Mouse (Mus musculus) spleen, adult 12 weeks (tissue): Measurements from ENCODE around the gene Cel.

Source experiments
- DNase-seq: peaks from one replicate; pipeline ENCODE4 v3.0.0; 2022; ENCODE audit warnings: low spot score

Gene Cel

DNA sequence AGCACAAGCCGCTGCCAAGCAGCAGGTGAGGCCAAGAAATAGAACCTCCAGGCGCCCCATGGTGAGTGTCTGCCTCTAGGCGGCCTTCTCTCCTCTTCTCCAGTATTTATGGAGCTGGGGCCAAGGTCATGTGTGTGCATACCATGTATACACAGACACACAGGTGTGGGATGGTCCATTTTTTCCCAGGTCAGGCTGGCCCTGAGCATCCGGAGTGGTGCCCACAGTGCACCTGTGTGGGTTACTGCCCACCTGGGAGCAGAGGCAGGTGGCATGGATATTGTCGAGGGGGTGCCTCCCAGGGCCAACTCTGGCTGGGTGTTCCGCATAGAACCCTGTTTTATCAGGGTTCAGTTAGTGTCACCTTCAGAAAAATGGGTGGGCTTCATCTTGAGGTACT is at the start of gene Cel:
Gene Cel (minus strand): TSS at position 101 of the 400 bp plus-strand sequence.
- DNase-seq: no peak

DNA sequence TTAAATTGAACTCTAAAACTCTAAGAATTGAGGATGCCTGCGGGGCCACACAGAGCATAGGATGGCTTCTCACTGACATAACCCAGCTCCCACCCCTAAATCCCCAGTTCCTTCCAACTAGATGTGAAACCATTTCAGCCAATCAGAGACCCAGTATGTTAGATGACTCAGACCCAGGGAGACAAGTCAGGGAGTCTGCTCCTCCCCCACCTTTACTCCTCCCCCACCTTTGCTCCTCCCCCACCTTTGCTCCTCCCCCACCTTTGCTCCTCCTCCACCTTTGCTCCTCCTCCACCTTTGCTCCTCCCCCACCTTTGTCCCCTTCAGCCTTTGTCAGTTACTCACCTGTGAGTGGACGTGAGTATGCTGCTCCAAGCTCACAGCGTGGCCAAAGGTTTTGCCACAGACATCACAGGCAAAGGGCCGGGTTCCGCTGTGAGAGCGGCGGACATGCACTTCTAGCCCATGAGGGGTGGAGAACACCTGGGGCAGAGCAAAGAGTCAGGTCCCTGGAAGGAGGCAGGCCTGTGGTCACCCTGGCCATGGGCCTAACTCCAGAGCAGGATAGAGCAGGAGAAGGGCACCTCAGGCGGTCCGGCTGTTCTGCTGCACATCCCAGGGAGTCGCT is 49.3 kb upstream of the Cel start:
- DNase-seq: no peak

DNA sequence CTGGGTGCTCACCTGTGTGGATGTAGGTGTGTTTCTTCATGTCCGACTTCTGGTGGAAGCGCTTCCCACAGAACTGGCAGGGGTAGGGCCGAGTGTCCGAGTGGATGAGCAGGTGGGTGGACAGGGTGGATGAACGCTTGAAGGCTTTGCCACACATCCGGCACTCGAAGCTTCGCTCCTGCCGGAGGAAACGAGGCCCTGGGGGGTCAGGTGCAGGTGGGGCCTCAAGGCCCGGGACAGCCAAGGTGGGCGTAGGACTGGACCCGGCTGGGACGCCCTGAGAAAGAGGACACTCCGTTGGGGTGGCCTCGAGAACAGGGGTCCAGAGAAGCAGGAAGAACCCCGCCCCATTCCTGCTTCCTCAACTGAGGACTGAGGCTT is 48.2 kb upstream of the Cel start:
- no peak for DNase-seq

DNA sequence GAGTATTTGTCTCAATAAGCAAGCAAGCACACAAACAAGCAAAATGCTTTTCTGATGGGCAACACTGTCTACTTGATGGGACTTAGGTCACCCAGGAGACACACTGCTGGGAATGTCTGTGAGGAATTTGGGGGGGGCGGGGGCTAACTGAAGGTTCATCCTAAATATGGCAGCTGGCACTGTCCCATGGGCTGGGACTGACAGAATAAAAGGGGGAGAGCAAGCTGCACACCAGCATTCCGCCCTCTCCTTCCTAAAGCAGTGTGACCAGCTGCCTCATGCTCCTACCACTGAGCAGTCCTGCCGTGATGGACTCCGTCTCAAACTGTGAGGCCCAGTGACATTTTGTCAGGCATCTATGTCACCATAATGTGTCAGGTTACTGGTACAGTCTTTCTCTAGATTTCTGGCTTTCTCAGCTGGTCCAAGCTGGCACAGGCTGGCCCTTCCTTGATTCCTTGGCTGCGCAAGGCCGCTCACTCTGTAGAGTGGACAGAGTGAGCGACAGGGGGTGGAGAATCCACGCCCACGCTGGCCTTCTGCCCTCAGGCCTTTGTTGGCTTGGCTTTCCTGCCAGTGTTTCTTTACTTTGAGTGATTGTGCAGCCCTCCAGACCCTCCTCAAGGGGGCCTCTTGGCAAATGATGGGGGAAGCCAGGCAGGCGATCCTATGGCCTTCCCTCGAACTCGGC is 47.7 kb upstream of the Cel start:
- DNase-seq: no peak

DNA sequence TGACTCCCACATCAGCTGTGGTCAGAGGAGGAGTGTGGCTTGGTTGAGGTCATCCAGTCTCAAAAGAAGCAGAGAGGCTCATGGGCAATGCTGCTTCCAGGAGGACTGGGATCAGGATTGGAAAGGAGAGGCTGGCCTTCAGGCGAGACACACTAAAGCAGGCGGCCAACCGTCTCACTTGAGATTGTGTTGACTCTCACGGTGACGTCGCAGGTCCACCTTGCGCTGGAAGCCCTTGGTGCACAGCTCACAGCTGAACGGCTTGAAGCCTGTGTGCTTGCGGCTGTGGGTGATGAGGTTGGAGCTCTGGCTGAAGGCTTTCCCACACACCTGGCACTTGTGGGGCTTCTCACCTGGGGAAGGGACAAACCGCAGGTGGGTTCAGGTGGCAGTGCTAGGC is 46.6 kb upstream of the Cel start:
- DNase-seq: no peak

DNA sequence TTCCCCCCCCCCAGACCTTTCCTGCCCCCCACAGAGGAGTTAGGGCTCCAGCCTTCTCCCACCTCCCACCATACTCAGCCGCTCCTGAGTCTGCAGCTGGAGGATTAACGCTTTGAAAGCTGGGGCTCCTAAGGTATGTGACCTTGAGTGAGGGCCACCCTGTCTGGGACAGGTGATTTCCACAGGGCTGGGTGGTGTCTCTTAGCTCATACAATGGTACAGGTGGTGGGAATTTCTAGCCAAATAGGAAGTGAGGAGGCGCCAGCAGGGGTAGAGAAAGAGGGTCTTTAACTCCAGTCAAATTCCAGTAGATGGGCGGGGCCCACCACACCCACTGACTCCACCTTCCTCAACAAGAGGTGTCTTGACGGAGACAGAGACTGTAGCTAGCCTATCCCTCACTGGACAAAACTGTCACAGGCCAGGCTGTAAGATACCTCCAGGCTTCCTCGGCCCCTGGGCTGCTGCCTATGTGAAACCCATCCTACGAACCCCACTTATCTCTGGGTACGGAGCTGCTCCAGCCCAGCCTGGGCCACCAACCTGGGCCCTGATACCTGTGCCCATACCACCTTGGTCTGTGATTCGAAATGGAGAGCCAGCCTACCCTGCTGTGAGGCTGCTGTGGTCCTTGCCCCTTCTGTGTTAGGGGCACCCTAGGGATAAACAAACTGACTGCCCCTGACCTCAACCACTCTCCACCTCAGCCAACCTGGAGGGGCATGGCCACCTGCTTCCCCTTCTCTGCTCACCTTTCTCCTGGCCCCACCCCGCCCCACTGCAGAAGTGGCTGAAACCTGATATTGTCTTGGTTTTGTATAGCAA is 44.4 kb upstream of the Cel start:
- DNase-seq: no peak

DNA sequence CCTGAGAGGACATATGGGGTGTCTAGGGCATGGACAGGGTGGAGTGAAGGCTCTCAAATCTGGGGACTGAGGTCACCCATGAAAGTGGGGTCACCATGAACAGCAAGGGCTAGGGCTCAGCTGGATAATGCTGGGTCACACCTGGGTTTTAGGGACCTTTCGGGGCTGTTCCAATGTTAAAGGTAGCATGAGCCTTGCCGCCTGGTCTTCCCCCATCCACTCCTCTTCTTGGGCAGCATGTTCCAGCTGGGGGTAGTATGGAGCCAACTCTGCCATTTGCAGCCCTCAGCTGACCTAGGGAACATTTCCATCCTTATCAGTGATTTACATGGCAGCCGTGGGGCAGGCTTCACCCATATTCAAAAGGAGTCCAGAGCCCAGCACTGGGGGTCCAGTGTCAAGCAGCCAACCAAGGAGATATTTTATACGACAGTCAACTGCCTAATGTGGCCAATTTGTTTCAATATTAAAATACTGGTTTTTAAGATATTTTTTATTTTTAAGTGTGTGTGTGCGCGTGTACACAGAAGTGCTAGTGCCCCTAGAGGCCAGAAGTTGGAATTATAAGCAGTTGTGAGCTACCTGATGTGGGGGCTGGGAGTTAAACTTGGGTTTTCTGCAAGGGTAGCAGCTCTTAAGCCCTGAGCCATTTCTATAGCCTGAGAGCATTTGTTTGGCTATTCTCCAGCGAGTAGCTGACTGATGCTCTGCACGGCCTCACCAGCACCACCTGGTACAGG is 43.6 kb upstream of the Cel start:
- DNase-seq: no peak

DNA sequence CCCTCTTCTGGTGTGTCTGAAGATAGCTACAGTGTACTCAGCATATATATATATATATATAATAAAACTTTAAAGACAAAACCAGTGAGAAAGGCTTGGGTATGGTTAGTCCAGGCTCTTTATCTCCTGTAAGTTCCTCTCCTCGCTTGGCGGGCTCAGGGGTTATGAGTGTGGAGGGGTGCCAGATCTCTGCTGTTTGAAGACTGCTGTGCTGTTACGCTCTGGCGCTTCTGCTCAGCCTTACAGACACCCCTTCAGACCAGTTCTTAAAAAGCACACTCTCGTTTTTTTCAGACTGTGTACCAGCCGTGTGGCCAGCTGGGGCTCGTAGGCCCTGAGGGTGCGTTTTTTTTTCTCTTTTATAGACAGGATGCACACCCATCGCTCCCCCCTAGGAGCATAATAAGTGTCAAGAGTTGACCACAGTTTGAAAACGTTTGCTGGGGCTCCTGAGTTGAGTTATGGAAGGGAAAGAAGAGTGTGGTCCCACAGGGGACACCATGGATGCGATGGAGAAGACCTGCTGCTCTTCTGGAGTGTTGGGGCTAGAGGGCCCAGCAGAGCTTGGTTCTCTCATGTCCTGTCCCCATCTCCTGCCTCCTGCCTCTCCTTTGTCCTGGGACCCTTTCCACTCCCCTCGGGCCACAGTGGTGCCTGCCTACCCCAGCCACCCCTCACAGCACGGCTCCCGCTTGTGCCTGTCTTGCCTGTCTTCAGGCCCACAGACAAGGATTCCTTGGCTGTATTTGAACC is 42.8 kb upstream of the Cel start:
- DNase-seq: no peak

DNA sequence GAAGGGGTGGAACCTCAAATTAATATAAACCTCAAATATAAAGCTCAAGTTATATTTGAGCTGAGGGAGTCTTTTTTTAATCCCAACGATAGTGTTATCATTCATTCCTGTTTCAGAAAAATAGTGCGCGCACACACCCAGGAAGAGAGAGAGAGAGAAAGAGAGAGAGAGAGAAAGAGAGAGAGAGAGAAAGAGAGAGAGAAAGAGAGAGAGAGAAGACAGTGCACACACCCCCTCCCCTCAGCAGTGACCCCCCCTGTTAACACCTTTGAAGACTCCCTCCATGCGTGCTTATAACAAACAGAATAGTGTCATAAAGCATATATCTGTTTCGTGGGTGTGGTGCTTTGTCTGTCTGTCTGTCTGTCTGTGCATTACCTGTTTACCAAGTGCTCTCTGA is 40.3 kb upstream of the Cel start:
- DNase-seq: no peak

DNA sequence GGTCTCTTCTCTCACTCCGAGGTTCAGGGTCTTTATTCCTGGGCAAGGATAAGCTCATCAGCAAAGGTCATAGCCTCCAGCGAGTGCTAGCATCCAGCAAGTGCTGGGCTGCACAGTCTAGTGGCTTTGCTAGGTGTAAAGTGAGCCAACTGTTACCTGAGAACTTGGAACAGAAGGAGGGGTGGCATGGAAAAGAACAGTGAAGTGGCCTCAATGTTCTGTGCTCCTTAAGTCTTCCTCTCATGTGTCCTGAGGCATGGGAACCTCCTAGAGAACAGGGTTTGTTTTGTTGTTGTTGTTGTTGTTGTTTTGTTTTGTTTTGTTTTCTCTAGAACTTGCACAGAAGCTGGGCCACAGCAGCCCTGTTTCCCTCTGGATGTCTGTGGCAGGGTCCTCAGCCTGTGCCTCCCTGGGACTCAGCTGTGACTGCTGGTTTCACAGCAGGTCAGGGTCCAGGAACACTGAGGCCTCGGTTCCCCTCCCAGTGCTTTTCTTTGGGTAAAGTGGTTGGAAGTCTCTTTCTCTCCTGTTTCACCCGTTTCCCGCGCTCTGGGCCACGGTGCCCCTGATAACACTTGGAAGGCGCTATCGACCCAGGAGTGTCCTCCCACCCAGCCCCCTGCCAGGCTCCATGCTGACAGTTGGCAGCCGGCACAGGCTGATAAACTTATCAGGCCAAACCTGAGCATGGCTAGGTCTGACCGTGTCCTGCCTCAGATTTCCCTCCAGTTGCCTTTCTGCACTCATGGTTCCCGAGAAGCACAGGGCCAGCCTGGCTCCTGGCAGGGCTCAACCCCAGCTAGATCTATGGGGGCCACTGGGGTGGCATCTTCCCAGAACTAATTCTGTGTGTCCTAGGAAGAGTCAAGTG is 38.8 kb upstream of the Cel start:
- DNase-seq: peak; percentile 73

DNA sequence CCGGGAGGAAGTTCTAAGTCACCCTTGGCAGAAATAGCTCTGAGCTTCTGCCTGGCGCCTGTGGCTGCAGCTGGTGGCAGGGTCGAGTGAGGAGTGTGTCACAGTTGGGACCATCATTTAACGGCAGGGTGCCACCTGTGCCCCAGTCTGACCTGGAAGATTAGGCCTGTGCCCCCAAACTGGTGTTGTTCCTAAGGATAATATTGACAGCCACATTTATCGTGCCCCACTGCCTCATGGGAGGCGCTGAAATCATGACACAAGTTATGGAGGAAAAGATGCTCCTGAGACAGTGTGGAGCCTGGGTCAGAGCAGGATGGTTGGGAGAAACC is 36.3 kb upstream of the Cel start:
- no peak for DNase-seq

DNA sequence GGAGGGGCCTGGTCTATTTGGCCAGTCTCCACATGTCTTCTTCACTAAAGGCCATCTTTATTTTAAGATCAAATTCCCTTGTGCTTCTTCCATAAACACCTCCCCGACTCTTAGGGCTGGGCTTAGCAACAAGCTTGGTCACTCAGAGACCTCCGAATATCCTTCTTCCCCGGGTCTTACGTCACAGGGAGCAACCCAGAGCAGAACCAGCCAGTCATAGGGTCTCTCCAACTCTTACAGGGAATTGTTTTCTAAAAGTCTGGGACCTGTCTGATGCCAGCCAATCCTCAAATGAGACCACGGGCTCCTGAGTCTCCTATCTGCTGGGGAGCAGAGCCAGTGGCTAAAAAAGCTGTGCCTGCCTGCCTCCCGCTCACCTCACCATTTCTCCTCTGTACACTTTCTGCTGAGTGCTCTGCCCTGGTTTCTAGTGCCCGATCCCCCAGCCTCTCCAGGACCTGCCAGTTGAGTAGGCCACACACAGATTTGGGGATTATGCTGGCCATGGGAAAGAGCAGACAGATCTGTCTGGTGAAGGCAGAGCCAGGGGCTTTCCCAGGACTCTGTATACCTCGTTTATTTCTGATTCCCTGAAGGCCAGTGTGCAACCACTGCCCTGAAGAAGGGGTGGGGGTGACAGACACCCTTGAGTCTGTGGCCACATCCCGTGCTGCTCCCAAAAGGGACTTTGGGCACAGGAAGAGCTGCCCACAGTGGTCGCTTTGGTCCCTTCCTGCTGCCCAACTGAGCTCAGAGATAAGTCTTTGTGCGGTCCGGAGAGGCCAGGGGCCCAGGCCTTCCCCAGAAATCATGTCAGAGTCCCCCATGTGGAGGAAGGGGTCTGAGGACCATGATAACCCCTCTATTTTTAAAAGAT is 35.7 kb upstream of the Cel start:
- no peak for DNase-seq

DNA sequence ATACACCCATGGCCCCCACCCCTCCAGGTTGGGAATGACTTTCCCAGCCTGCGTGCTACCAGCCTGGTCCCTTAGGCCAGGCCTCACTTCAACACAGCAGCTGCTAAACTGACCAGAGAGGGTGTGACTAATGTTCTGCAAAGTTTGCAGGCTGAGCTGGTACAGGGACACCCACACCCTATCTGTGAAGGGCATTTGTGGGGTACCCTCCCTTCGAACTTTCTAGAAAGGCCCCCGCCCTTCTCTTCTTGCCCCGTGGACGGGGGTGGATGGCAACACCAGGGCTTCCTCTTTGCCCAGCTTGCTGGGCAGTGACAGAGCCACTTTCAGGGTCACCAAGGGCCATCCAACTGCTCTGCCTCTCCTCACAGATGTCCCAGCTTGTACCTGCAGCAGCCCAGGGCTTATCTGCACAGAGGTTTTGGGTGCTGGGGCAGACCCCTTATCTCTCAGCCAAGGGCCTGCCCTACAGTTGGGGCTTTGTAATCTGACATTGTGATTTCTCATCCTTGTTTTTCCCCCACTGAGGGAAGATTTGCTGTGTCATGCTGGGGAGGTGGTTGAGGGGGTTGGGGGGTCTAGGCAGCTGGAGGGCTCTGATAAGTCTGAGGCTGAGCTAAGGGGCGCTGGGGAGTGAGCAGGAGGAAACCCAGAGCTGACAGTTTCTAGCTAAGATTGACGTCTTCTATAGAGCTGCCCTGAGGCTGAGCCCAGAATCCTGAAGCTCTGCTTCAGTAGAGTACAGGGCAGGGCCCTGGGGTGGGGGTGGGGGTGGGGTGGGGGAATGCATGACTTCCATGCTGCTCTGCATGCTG is 34.7 kb upstream of the Cel start:
- DNase-seq: peak; percentile 52

DNA sequence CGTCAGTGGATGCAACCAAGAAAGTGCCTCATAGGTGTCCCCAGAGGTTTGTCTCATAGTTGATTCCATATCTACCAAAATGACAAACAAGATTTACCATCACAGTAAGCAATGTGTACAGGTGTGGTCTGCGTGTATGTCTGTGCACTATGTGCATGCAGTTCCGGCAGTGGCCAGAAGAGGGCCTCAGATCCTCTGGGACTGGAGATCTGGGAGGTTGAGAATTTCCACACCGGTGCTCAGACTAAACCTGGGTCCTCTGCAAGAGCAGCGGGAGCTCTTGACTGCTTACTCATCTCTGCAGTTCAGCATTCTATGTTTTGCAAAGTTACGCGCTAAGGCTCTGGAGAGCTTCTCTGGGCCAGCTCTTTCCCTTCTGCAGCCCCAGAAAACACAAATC is 33.8 kb upstream of the Cel start:
- DNase-seq: peak; percentile 72

DNA sequence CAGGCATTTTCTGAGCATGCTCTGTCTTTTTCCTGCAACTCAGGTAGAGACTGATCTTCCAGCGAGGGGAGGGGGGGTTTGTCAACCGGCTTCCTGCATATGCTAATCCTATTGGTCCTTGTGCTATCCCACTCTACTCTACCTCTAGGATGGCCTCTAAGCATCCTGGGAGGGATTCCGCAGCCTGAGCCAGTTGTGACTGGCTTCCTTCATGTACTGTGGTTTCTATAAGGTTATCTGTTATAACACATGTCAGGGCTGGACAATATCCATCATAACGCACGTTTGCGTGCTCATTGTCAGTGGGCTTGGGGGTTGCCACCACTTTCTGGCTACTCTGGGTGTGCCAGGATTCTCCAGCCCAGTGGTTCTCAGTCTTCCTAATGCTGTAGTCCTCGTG is 32.8 kb upstream of the Cel start:
- DNase-seq: no peak

DNA sequence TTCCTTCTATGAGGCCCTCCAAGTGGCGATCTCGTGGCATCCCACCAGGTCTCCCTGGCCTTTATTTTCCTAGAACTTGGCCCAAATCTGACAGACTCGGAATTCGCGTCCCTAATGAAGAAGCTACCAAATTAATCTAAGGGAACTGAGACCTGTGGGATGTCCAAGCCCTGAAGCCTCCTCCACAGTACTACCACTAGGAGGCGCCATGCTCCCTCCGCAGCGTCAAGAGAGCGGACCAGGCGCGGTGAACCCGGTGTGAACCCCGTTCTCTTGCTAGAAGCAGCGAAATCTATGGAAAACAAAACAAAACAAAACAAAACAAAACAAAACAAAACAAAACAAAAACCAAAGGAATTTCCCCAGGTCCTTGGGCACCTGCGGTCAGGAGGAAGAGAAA is 29.6 kb upstream of the Cel start:
- DNase-seq: peak; percentile 68

DNA sequence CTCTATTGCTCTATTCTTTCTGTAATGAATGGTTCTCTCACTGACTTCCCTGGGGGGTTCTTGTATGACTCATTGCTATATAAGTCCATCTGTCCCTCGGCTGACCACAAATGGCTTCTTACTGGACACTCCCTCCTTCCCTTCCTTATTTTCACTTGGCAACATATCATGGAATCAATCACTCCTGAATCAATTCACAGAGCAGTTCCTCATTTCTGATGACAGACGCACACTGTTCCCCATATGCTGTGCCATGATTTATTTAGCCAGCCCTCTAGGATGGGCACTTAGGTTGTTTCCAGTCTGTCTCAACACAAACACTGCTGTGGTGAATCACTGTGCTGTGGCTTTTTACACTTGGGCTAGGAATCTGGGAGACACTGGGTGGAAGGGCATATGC is 28.3 kb upstream of the Cel start:
- no peak for DNase-seq

DNA sequence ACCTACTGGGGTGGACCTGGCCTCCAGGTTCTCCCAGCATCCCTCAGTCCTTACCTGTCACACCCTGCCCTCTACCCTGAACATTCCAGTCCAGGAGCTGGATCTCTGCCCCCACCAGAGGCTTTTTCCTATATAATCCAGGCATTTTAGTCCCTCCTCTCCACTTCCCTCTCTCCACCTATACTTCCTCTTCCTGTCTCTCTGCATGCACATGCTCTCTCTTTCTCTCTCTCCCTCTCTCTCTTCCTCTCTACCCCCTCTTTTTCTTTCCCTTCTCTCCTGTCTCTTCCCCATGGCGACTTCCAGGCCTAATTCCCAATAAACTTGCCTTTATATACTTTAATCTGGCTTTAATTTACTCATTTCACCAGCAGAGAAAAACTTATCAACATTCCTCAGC is 25.4 kb upstream of the Cel start:
- DNase-seq: no peak

DNA sequence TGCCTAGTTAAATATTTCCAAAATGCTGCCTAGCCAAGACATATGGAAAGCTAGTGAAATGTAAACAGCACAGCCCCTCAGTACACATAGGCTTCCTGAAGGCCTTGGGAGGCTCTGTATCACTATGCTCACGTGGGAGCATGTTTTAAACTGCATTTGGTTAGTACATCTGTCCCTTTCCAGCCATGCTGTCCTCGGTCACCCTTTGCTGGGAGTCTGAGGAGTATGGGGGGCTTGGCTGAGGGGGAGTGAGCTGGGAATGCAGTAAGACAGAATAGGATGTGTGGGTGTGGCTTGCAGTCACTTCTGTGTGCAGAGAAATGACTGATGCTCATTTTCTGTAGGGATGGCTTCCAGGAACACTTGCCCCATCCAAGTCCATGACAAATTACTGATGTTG is 22.5 kb upstream of the Cel start:
- no peak for DNase-seq
